Mouse (Mus musculus) heart, postnatal 25 days (tissue): ENCODE data around the gene Cpvl. TPM values are rescaled to one million over a fixed set of nuclear protein-coding genes. Genes with fewer than 3 reads are reported as not detected.

Experiments
- DNase-seq: peaks from one replicate; pipeline ENCODE4 v3.0.0; 2022; ENCODE audit warnings: low spot score
- intact Hi-C: fragments of 180-260 bp; cut with DNase I; formaldehyde crosslinking; loops from one replicate; pipeline ENCODE4 v1.15.1; 2025
- total RNA-seq, 2 experiments: library from RNA; stranded (reverse); gene quantifications; 2 replicates each; pipeline ENCODE4 v1.2.3; 2021

The Cpvl gene
- total RNA-seq = not detected

DNA sequence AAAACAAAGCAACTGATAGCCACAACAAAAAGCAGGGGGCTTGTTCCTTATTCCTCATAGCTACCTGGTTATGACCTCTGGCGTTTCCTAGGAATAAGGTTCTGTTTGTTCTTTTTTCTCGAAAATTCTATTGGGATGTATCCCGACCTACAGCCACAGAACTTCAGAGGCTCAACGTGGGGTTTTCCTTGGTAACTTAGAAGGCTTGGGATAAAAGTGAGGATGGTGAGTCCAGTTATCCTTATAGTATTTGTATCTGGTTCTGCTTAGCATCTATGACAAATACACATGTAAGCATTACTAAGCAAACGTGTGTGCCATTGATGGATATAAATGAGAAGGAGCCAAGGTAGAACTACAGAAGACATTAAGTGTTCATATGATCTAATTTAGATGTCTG is at the start of gene Cpvl:
TSS of gene Cpvl (minus strand) at position 101 of the 400 bp plus-strand sequence.
- DNase-seq = no peak
- intact Hi-C loops = no loop called here

DNA sequence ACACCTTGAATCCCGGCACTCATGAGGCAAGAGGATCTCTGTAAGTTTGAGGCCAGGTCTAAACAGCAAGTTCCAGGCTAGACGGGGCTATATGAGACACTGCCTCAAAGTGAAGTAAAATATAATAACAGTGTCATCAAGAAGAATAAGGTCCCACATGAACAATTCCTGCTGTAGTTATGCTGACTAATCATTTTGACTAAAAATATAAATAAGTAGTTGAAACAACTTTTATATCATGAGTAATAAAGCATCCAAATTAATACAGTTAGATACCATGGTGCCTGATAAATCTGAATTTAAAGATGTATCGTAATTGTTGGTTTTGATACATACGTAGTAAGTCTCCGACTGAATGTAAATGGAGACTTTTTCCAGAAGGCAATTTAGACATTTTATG is 45.4 kb upstream of the Cpvl start:
- DNase-seq = no peak
- intact Hi-C loops = no loop called here

DNA sequence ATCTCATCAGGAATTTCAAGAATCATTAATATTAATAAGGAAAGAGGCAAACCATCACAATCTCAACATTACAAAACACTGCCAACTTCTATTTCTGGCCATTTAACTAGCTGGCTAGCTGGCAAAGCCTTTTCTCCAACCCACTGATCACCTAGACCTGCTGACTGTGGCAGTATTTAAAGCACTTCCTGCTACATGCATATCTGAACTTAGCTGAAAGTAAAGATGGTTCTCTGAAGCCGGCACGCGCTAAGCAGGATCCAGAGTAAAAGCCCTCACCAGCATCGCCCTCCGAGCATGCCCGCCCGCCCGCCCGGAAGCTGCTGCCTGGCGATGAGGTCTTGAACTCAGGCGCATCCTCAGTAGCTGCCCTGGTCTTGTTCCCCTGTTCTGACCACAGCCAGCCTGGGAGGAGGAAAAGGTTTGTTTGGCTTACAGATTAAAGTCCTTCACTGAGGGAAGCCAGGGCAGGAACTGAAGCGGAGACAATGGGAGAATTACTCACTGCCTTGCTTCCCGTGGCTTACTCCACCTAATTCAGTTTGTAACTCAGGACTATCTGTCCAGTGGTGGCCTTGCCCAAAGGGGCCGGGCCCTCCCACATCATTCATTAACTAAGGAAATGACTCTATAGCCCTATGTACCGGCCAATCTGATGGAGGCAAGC is 42.8 kb upstream of the Cpvl start:
- intact Hi-C loops = no loop called here
- DNase-seq = peak; percentile 34

DNA sequence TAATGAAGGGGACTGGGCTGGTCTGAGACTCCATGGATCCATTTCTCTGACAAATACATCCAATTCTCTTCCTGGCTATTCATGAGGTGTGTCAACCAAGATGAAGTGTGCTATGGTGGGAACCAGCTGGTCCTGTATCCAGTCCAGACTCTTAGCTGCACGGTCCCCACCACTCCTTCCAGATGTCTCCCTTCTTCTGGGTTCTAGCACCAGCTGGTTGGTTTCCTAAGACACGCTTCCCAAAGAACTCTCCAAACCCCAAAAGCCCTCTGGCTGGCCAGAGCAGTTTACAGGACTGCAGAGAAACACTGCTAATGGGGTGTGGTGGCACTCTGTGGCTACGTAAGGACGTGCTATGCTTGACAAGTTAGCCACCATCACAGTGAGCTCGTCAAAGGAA is 40.4 kb upstream of the Cpvl start:
- intact Hi-C loops = no loop called here
- DNase-seq = peak; percentile 7

DNA sequence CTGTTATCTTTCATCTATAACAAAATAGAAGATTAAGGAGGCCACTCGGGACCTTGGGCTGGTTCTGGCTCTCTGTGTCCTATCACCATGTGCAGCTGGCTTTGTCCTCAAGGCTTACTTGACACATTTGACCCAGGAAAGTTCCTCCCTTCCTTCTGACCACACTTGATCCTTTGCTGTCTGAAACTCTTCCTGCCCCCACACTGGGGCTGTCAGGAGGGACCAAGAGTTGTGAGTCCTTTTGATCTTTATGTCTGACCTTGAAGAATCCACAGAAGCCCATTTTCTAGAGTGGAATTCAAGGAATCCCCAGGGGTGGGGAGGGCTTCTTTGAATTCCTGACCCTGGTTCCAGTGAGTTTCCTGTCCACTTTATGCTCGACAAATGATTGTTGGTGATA is 39.6 kb upstream of the Cpvl start:
- DNase-seq = no peak
- intact Hi-C loops = no loop called here

DNA sequence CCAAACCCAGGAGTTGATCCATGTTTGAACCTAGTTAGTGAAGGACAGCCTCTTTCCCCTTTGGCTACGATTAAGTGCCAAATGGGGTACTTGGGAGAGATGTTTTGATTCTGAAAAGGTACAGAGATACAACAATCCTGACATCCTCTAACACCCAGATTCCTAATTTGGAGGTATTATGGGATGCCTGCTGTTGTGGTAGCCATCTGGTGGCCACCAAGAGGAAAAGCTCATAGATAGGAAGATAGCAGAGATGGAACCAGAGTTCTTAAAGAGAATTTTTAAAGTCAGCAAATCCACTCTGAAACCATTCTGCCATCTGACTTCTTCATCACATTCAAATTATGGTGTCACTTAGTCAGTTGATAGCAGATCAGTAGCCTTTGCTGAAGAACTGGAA is 33.7 kb upstream of the Cpvl start:
- intact Hi-C loops = no loop called here
- DNase-seq = no peak

DNA sequence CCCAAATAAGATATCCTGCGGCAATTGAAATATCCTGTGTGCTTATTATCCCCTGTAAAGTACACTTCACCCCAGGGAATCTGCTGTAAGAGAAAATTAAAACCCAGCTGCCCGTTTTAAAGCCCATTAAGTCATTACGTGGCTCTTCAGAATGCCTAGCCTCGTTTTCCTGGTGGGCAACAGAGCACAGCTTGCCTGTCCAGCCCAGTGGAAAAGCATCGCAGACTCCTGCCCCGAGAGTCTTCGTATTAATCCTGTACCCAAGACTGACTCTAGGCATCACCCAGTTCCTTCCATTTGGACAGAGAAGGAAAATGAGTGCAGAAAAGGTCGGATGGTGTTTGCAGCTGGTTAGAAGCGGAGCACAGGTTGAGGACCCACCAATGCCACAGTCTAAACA is 31.9 kb upstream of the Cpvl start:
- intact Hi-C loops = no loop called here

DNA sequence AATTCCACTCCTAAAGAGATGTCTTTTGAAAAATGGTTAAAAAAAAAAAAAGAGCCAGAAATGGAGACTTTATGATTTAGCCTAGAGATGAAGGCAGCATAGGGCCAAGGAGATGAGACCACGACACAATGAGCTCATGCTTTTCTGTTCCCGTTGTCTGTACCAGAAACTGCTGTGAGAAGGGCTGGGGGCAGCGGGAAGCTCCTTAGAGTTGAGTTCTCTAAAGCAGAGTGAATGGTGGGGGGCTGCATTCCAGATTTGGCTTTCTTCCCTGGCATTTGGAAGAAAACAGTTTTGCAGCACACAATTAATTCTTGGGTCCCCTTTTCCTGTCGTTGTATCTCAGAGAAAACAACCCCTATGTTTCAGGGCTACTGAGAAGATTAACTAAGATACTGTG is 30.8 kb upstream of the Cpvl start:
- no peak for DNase-seq
- intact Hi-C loops = no loop called here

More for the DNA sequence above, 31.9 kb upstream of the Cpvl start:
- DNase-seq = no peak

DNA sequence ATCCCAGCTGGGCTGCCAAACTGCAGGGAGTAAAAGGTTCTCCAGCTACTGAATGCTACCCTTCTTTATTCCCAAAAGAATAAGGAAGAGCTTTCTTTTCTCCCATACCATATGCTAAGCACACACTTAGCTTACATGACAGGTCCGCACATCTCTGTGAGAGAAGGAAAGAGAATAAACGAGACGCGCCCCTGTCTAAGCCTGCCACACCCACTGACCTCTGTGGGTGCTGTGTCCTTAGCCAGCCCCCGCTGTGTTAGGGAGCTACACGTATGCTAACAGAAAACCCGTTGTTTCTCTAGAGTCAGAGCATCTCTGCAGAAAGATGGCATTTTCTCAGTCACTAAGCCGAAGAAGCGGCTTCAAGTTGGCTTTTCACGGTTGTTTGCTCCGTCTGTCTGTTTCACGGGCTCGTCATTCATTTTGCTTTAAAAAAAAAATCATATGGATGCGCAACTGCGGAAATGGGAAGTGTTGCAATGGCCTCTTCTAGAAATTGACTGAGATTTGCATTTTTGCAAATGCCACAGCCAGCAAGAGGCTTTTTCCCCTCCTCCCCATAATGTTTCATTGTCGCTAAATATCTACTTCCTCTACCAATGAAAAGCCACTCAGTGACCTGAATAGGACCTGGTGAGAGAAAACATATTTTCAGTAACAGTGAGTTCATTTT is 30.1 kb upstream of the Cpvl start:
- no peak for DNase-seq
- intact Hi-C loops = no loop called here

DNA sequence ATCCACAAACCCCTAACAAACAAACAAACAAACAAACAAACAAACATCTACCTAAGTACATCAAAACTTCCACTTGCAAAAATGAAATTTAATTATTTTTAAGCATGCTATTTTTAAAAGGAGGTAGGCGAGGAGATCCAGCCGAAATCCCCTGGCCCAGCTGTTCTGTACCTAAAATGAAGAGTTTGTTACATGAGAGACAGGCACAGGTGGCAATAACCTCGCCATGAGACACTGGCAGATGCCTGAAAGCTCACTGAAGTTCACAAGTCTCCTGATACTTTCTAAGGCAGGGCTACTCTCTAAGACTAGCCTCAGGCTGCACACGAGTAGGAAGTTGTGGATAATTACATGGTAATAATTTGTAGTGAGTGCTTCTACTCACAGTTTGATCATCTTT is 26.8 kb upstream of the Cpvl start:
- intact Hi-C loops = no loop called here
- DNase-seq = no peak

DNA sequence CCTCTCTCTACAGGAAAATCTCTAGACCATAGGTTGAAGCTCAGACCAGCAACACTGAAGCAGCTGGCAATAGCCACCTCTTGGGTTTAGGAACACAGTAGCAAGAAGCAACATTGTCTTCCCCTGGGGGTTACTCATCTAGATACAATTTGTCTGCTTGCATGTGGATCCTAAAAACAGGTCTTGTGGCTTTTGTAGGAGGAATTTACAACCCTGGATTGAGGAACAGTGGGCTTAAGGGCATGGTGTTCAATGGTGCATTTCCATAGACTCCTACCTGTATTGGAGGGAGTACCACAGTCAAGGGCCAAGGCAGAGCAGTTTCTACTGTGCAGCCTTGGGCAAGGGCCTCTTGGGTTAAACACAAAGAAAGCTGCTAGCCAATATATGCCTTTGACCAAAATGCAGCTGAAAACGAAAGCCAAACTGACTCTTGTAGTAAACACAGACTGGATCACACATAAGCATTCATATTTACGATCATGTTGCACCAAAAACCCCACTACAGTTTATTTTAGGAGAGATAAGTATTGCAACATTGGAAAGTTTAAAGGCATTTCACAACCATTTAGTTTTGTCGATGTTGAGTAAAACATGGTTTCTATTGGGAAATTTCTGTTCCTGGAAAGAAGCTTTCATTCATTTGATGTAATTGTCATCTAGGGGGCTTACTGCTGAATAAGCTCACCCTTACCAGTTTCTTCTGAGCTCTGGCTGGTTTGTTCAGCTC is 17.9 kb upstream of the Cpvl start:
- DNase-seq = no peak
- intact Hi-C loops = no loop called here

DNA sequence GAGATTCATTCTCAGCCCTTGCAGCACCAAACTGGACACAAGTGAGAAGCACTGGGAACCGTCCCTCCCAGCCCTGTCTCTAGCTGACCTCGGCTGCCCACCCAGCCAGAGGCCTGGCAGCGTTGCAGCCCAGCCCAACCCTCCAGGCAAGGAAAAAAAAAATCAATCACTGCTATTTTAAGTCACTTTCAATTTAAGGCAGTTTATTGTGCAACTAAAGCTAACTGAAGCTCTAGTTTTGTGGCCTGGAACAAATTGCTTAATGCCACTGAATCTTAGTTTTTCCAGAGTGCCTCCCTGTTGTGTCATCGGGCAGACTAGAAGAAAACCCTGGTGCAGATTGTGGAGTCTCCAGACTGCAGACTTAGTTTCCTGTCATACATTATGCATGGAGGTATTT is 17.0 kb upstream of the Cpvl start:
- DNase-seq = no peak

DNA sequence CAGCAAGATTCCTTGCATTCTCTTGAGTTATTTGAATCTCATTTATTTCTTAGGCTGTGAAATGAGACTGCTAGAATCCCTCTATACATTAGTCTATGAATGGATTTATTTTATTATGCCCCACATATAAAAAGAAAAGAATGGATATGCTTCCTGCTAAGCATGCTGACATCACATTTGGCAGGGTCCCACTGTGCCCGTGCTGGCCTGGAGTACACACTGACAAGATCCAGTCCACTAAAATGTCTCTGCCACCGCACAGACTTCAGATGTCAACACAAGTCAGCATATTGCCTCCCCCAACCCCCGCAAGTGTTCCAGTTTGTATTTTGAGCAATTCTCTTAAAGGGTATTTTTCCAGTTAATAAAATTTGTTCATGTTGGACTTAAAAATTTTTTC is 13.9 kb upstream of the Cpvl start:
- intact Hi-C loops = no loop called here
- DNase-seq = no peak

More for the DNA sequence above, 17.0 kb upstream of the Cpvl start:
- intact Hi-C loops = no loop called here

DNA sequence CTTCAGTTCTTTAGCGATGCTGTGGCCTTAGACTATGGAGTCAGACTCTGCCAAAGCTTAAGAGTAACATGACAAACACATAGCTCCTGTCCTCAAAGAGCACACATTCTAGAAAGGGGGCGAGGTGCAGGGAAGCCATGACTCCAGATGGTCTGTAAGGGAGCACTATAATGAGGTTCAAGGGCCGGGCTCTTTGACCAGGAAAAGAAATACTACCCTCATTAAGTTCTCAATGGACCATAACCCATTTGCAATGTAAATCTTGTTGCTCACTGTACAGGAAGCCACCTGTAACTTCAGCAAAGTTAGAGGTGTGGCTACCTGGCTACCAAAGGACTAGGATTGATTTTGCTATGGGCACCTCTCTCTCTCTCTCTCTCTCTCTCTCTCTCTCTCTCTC is 8.8 kb upstream of the Cpvl start:
- intact Hi-C loops = no loop called here
- no peak for DNase-seq

DNA sequence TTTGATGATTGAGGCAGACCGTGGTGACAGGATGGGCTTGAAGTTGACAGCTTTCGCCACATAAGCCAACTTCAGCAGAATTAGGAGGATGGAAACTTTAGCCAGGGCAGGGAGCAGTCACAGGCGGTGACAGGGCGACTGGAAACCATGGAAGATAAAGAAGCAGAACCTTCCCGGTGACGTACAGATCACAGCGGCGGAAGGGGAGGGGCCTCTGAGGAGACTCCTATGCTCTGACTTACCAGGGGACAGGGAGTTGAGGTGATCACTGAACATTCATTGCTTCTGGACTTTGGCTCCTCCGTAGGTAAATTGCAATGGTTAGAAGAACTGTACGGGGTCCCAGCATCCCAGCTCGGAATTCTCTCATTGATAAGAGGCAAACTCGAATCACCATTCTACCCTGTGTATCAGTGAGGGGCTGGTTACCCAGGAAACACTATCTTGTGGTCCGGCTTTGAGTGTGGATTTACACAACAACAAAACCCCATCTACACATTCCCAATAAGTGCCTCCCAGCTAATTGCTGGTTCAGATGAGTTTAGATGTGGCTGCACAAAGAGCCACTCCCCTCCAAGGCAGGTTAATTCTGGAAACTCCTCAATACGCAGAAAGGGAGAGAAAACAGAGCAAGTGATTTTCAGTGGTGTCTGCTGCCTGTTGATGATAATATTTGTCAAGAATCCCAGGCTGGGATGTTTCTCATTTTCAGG is 8.0 kb upstream of the Cpvl start:
- intact Hi-C loops = no loop called here
- no peak for DNase-seq

DNA sequence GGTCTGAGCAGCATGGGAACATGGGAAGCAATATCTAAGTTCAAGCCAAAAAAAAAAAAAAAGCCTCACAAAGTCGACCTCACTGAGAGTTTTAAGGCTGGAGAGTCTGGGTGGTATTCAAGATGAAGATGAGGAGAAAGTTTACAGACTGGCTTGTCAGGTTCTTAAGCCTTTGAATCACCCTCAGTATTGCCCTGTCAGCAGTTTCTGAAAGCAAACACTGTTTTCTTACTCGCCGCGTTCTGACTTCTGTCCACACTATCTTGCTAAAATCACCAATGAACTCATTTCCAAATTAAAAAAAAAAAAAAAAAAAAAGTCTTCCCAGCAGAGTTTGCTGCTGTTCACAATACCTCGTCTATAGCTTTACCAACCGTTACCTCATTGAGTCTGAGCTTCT is 5.3 kb upstream of the Cpvl start:
- DNase-seq = no peak
- intact Hi-C loops = no loop called here

DNA sequence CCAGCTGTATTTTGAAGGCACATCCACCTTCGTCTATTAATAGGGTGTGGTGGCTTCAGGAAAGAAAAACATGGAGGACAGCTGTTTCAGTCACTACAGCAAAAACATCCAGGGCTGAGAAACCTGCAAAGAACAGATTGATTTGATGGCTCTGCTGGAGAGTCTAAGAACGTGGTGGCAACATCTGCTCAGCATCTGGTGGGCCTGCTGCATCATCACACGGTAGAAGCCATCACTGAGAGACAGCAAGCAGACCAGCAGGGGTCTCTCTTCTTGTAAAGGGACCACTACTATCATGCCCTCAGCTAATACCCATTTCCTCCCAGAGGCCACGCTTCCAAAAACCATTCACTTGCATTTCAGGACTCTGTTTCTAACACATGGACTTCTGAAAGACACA is 4.1 kb upstream of the Cpvl start:
- intact Hi-C loops = no loop called here
- no peak for DNase-seq

DNA sequence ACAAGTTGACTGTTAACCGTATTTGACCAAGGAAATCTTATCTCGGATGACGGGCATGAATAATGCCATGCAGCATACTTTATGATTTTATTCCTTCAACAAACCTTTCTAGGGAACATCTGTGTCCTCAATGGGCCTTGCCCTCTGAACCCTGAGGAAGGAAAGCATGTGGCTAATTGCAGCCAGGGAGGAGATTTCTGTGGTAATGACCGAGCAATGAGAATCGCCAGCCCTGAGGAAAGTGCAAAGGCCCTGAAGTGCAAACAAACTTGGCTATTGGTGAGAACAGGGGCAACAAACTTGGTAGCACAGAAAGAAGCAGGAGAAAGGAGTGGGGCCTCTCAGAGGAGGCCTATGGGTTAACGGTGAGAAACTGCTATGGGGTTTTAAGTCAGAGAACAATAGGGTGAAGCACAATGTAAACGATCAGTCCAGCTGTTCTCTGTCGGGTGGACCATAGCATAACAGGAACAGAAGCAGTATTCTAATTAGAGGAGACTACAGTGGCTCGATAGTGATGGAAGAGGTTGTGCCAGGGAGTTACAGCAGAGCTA is 3.7 kb upstream of the Cpvl start:
- intact Hi-C loops = no loop called here
- no peak for DNase-seq

DNA sequence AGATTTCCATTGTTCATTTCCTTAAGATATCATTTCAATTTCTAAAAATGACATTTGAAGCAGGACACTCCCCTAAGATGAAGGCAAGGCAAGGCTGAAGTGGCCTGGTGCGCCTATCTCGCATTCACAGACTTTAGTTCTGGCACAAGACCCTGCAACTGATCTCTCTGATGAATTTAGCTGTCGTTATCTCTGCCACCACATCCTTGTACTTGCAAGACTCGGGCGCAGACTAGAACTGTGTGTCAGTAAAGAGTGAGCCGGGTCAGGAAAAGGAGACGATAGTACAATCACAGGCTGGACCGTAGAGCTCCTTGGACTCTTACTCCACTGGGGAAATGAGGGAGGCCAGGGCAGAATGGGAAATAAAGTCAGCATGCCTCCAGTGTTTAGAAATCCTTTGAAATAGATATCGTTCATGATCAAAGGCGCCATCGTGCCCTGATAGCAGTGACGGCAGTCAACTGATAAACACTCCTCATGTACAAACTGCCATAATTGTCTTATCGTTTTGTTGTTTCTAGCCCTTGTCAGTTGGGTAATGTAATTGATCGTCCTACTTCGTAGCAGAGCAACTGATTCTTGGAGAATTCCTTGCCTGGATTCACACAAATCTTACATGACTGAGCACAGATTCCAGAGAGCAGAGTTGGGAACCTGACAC is 2.5 kb upstream of the Cpvl start:
- intact Hi-C loops = no loop called here
- DNase-seq = no peak

DNA sequence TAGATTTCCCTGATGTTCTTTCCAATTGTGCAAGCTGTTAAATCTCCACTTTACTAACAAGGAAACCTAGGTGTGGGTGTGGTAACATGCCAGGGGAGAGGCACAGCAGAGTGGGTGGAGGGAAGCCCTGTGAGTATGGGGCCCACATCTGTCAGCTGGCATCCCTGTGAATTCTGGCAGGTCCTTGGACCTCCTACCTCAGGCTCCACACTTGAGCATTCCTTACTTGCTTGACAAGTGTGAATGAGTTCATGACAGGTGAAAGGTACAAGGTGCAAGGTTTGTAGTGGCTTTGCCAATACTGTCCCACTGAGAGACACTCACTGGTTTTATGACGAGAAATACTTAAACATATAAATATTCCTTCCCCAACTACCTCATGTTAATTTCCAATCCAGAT is 4.4 kb downstream of the Cpvl start:
- intact Hi-C loops = no loop called here

More for the DNA sequence above, 4.4 kb downstream of the Cpvl start:
- DNase-seq = no peak
